Mouse (Mus musculus) lung, adult 2 months (tissue): Measurements from ENCODE around the gene Olfr229. TPM values are rescaled to one million over a fixed set of nuclear protein-coding genes. Genes with fewer than 3 reads are reported as not detected.
"Not testable (repeated sequence)": the region's sequence is repeated elsewhere in the genome, so short reads cannot be mapped to it uniquely, and the experiment has no call there.

Experiments
- DNase-seq: peaks from one replicate; pipeline ENCODE4 v3.0.0; 2022
- H3K4me1 ChIP-seq: fragments of 200-500 bp; 2 replicates; pipeline ENCODE4 v1.6.1; 2011; ENCODE audit warnings: low read length; ENCODE audit not compliant: control insufficient read depth, insufficient read depth
- H3K4me3 ChIP-seq: fragments of 200-500 bp; replicated peaks from 2 replicates; pipeline ENCODE3; 2011; ENCODE audit warnings: low read depth, mild to moderate bottlenecking, control low read depth, low read length; ENCODE audit errors: extremely low read depth
- CTCF ChIP-seq: fragments of 200-500 bp; IDR thresholded peaks from 2 replicates; pipeline ENCODE4 v1.5.1; 2011; ENCODE audit warnings: mild to moderate bottlenecking, low read length, control low read depth; ENCODE audit not compliant: insufficient read depth
- POLR2A ChIP-seq: fragments of 200-500 bp; IDR thresholded peaks from 2 replicates; pipeline ENCODE4 v1.6.1; 2011; ENCODE audit warnings: low read depth, mild to moderate bottlenecking, control low read depth, low read length, borderline replicate concordance; ENCODE audit errors: extremely low read depth
- WGBS: fragments of 180-500 bp; shearing (Covaris S2); methylation state at CpG from one replicate; pipeline ENCODE4 v1.1.7; 2018; 5-methylcytosine and 5-hydroxymethylcytosine counted together
- polyA plus RNA-seq: library from polyadenylated mRNA; depleted of rRNA; stranded (reverse); fragments of >200 nt; gene quantifications from 2 replicates; pipeline ENCODE4 v1.2.3, GENCODE M21; 2012; rRNA removed

Olfr229 gene
- not detected in 2 replicates for polyA plus RNA-seq

GRCm38 (mm10) chr9:39907036-39907435 is at the start of gene Olfr229:
Gene Olfr229, plus strand, starts transcription at chr9:39907336.
- no peaks in the 10 kb centered on the region for H3K4me1 ChIP-seq
- DNase-seq: no peak
- WGBS: 59% methylated on average over 2 of the region's 2 CpGs
- TF ChIP-seq POLR2A (no peak), CTCF (no peak)
- H3K4me3 ChIP-seq: no peak within 1 kb of the TSS

DNA sequence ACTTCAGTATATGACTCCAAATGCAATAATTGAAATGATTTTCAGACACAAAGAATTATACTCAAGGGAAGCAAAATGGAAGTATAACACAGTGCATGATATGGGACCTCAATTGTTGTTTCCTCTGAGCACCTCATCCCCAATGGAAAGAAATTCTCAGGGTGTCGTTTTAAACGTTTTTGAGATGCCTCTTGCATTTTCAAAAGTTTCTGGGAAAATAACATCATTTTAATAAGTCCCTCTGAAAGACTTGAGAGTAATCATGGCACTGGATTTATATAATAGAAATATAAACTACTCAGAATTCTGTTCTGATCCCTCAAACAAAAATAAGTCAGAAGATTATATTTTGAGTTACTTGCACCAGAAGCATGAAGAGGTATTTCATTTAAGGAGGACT is 41.0 kb upstream of the Olfr229 start, which contains the start of gene Olfr972:
Gene Olfr972 (plus strand): TSS at position 301 of the 400 bp plus-strand sequence.
- Histone ChIP-seq H3K4me1 (no peaks in the 10 kb centered on the region), H3K4me3 (no peak within 1 kb of the TSS)
- no peak for TF ChIP-seq POLR2A
- no peak for TF ChIP-seq CTCF
- WGBS: 57% methylated on average over 2 of the region's 2 CpGs
- no peak for DNase-seq

- not testable (repeated sequence) for H3K4me1 ChIP-seq, DNase-seq, H3K4me3 ChIP-seq
- 79% methylated on average over 1 of the region's 1 CpGs for WGBS
Observed at GRCm38 (mm10) chr9:39871986-39872385, 35.1 kb upstream of the Olfr229 start.

DNA sequence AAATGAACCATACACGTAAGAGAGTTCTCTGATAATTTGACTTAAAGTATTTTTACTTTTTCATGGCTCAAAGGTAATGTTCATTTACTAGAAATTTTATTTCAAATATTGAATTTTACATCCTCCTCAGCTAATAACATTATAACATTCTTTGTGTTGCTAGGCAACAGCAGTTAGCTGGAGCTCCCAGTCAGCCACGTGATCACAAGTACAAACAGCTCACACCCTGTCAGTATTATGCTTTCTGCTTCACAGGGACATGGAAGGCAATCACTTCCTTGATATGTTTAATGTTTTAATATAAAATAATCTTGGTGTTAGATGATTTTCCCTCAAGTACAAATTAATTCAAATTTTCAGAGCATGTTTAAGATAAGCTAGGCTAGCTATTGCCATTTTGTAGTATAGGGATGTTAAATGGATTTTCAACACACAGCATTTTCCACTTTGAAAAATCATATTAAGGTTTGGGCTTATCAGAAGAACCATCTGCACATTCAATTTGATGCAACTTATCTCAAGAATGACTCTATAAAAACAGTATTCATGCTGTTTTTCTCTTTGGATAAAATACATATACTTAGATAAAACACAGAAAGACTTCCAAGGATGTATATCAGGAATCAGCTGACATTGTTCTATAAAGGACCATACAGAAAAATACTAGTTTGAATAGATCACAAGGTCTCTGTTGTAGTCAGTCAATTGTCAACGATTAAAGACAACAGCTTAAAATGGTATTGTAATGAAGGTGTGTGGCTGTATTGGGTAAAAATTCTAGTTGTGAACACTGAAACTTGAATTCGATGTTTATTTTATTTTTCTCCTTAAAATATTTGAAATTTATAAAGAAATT is 29.4 kb upstream of the Olfr229 start:
- DNase-seq, H3K4me3 ChIP-seq, H3K4me1 ChIP-seq: not testable (repeated sequence)
- no CpG with 5 or more reads among the region's 4 CpGs for WGBS

DNA sequence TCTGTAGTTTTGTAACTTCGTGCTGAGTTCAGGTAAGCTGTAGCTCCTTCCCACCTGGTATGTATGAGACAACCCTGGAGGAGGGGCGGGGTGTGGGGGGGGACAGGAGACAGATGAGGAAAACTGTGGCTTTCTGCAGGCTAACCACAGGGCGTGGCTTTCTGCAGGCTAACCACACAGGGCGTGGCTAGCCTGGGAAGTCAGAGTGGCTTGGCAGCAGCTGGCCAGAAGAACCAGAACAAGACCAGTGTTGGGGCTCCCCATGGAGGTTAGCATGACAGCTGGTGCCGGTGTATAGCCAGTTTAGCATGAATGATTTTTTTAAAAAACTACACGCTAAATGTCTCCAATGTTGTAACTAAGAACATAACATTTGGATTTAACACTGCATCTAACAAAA is 2.0 kb upstream of the Olfr229 start:
- H3K4me1 ChIP-seq: no peaks in the 10 kb centered on the region
- 65% methylated on average over 6 of the region's 6 CpGs for WGBS

DNA sequence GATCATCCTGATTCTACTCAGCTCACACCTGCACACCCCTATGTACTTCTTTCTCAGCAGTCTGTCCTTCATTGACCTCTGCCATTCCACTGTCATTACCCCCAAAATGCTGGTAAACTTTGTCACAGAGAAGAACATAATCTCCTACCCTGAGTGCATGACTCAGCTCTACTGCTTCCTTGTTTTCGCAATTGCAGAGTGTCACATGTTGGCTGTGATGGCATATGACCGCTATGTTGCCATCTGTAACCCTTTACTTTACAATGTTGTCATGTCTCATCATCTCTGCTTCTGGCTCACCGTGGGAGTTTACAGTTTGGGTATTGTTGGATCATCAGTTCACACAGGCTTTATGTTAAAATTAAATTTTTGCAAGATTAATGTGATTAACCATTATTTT is 2.8 kb downstream of the Olfr229 start:
- DNase-seq: no peak
- 61% methylated on average over 3 of the region's 3 CpGs for WGBS
- H3K4me1 ChIP-seq: no peaks in the 10 kb centered on the region
- no peak overlapping the region for H3K4me3 ChIP-seq
- TF ChIP-seq POLR2A (no peak), CTCF (no peak)

More for the DNA sequence above, 2.0 kb upstream of the Olfr229 start:
- DNase-seq: no peak
- no peak for TF ChIP-seq POLR2A
- no peak for TF ChIP-seq CTCF
- H3K4me3 ChIP-seq: no peak overlapping the region

DNA sequence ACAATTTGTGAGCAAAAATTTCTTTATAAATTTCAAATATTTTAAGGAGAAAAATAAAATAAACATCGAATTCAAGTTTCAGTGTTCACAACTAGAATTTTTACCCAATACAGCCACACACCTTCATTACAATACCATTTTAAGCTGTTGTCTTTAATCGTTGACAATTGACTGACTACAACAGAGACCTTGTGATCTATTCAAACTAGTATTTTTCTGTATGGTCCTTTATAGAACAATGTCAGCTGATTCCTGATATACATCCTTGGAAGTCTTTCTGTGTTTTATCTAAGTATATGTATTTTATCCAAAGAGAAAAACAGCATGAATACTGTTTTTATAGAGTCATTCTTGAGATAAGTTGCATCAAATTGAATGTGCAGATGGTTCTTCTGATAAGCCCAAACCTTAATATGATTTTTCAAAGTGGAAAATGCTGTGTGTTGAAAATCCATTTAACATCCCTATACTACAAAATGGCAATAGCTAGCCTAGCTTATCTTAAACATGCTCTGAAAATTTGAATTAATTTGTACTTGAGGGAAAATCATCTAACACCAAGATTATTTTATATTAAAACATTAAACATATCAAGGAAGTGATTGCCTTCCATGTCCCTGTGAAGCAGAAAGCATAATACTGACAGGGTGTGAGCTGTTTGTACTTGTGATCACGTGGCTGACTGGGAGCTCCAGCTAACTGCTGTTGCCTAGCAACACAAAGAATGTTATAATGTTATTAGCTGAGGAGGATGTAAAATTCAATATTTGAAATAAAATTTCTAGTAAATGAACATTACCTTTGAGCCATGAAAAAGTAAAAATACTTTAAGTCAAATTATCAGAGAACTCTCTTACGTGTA is 21.1 kb downstream of the Olfr229 start:
- DNase-seq, H3K4me1 ChIP-seq, H3K4me3 ChIP-seq: not testable (repeated sequence)
- no CpG with 5 or more reads among the region's 4 CpGs for WGBS

- WGBS: 60% methylated on average over 1 of the region's 1 CpGs
- H3K4me3 ChIP-seq, H3K4me1 ChIP-seq, DNase-seq: not testable (repeated sequence)
Observed at GRCm38 (mm10) chr9:39928837-39929236, 21.7 kb downstream of the Olfr229 start.

GRCm38 (mm10) chr9:39937201-39937600 is 30.1 kb downstream of the Olfr229 start, which contains the start of gene Olfr974:
Gene Olfr974, plus strand, starts transcription at chr9:39937501.
- 88% methylated on average over 1 of the region's 1 CpGs for WGBS
- no peak for TF ChIP-seq POLR2A
- TF ChIP-seq CTCF: no peak
- Histone ChIP-seq H3K4me3 (no peak within 1 kb of the TSS), H3K4me1 (no peaks in the 10 kb centered on the region)
- no peak for DNase-seq

DNA sequence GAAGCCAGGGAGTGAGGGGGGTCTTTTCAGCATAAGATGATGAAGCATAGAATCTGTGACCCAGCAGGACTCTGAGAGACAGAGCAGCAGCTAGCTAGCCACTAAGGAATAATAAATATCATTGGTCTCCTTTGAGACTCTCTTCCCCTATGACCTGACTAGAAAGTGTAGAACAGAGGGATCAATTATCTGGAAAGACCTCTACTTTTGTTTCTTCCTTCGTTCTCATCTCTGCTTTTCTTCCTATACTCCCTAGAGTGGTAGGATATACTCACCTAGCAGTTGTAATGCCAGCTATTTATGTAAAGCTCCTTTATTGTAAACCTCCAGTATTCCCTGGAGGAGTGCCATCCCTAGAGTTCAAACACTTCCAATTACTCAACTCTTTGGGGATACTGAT is 44.8 kb downstream of the Olfr229 start, which contains the start of gene Olfr975:
Gene Olfr975 (minus strand): TSS at position 101 of the 400 bp plus-strand sequence.
- DNase-seq: no peak
- TF ChIP-seq POLR2A: no peak
- no peak for TF ChIP-seq CTCF
- 48% methylated on average over 1 of the region's 1 CpGs for WGBS
- Histone ChIP-seq H3K4me3 (no peak within 1 kb of the TSS), H3K4me1 (no peaks in the 10 kb centered on the region)

DNA sequence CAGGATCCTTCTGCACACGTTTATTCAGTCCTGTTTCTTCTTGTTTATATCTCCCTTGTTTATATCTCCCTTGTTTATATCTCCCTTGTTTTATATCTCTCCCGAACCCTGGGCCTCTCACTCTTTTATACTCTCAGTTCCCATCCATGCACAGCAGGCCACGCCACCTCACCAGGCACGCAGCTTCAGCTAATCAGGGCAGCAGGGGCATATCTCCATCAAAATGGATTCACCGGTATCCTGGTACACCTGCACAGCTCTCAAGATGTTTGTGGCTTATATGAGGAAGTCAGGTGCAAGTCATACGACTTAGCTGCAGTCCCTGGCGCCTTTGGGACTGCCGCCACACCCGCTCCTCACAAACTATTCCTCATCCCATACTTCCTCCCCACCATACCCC is 53.9 kb downstream of the Olfr229 start, which contains the start of gene Olfr976:
Gene Olfr976 (minus strand): TSS at position 101 of the 400 bp plus-strand sequence.
- not testable (repeated sequence) for DNase-seq, H3K4me1 ChIP-seq, H3K4me3 ChIP-seq
- WGBS: 73% methylated on average over 8 of the region's 9 CpGs
